Mouse (Mus musculus) kidney, postnatal 0 days (tissue): ENCODE data around the gene Nacc2. TPM values are rescaled to one million over a fixed set of nuclear protein-coding genes. Genes with fewer than 3 reads are reported as not detected.

ENCODE experiments used
- ATAC-seq: fragments of 200-750 bp; cut with Nextera tagmentation; replicated peaks from 2 replicates; pipeline ENCODE4 v1.8.0; 2017; ENCODE audit warnings: low read depth, moderate number of reproducible peaks, moderate TSS enrichment, moderate library complexity; ENCODE audit not compliant: low FRiP score
- DNase-seq: peaks from one replicate; pipeline ENCODE4 v3.0.0-alpha.2; 2016; ENCODE audit warnings: low spot score
- H3K27ac ChIP-seq: fragments of 300-500 bp; sonication (generic); 2 replicates; pipeline ENCODE4 v1.5.1; 2014; ENCODE audit warnings: mild to moderate bottlenecking
- H3K27me3 ChIP-seq: fragments of 300-500 bp; sonication (generic); 2 replicates; pipeline ENCODE4 v1.6.1; 2014; ENCODE audit warnings: low read length, mixed read lengths; ENCODE audit not compliant: insufficient read depth
- H3K36me3 ChIP-seq: fragments of 300-500 bp; sonication (generic); 2 replicates; pipeline ENCODE4 v1.6.1; 2014; ENCODE audit warnings: low read length, mixed read lengths; ENCODE audit not compliant: insufficient read depth
- H3K4me1 ChIP-seq: fragments of 300-500 bp; sonication (generic); replicated peaks from 2 replicates; pipeline ENCODE4 v1.6.1; 2014; ENCODE audit warnings: antibody characterized with exemption, low read length, mixed read lengths; ENCODE audit not compliant: insufficient read depth
- H3K4me2 ChIP-seq: fragments of 300-500 bp; sonication (generic); 2 replicates; pipeline ENCODE4 v1.6.1; 2014; ENCODE audit warnings: mild to moderate bottlenecking, low read length, moderate library complexity, mixed read lengths
- H3K4me3 ChIP-seq: fragments of 300-500 bp; sonication (generic); replicated peaks from 2 replicates; pipeline ENCODE4 v1.5.1; 2014; ENCODE audit warnings: low read depth, low read length
- H3K9ac ChIP-seq: fragments of 300-500 bp; sonication (generic); 2 replicates; pipeline ENCODE4 v1.6.1; 2014; ENCODE audit warnings: low read depth, low read length
- H3K9me3 ChIP-seq: fragments of 300-500 bp; sonication (generic); replicated peaks from 2 replicates; pipeline ENCODE4 v1.6.1; 2016; ENCODE audit warnings: low read length, inconsistent platforms, mixed read lengths
- CTCF ChIP-seq: IDR thresholded peaks from 2 replicates; pipeline ENCODE4 v1.5.1; 2016; ENCODE audit warnings: antibody characterized with exemption, low read depth, mild to moderate bottlenecking, moderate library complexity
- WGBS: fragments of 180-500 bp; shearing (Covaris S2); extraction: QIAGEN DNeasy Blood & Tissue Kit; methylation state at CpG from one replicate; pipeline ENCODE4 v1.1.7; 2014; 5-methylcytosine and 5-hydroxymethylcytosine counted together
- polyA plus RNA-seq: library from polyadenylated mRNA; unstranded; fragments of >200 nt; fragmentation: Nextera tagmentation; extraction: Ambion mirVana; gene quantifications from 2 replicates; pipeline ENCODE4 v1.2.1, GENCODE M21; 2015

Nacc2 gene
- polyA plus RNA-seq, 1 experiment from 2014 or later, result 11.3 TPM

DNA sequence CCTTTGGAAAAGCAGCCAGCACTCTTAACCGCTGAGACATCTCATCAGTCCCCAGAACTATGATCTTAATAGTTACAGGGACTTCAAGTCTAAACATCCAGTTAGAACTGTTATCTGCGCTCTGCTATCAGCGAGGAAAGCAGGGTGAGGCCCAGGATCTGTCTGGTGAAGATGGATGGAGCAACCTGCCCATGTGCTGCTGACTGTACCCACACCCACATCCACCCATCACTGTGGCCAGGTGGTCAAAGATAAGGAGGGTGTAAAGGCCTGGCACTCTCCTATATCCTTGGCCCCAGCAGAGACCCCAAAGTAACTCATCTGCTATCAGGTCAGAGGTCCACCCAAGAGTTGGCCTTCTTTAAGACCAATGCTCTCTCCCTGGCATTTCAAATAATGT is 109.3 kb downstream of the Nacc2 start:
- no peak for ATAC-seq
- 97% methylated on average over 3 of the region's 3 CpGs for WGBS
- Histone ChIP-seq H3K9ac (no peak overlapping the region), H3K4me2 (no peak overlapping the region), H3K27ac (no peak overlapping the region), H3K36me3 (peaks cover 57% of the 10 kb centered on the region), H3K27me3 (no peaks in the 10 kb centered on the region), H3K4me3 (no peak overlapping the region), H3K4me1 (no peaks in the 10 kb centered on the region; the same call in 1 of the 2 replicates), H3K9me3 (no peaks in the 10 kb centered on the region)
- no peak for DNase-seq
- TF ChIP-seq CTCF, result no peak

DNA sequence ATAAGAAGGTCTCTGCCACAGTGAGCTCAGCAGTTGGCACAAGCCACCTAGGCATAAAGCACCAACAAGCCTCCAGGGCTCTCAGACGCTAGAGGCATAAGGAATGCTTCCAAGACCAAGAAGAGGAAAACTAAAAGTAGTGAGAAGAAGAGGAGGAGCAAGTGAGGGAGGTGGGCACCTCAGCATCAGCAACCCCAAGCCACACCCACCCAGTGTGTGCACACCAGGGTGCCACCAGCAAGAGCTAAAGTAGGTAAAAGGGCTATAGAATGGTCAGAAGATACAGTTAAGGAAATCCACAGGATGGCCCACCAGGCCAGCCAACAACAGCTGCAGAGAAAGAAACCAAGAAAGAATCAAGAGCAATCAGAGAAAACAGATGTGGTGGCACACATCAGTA is 111.6 kb downstream of the Nacc2 start:
- no peak overlapping the region for H3K4me3 ChIP-seq
- H3K9ac ChIP-seq, result no peak overlapping the region
- no peaks in the 10 kb centered on the region for H3K9me3 ChIP-seq
- TF ChIP-seq CTCF, result no peak
- no peak overlapping the region for H3K27ac ChIP-seq
- H3K4me2 ChIP-seq, result no peak overlapping the region
- no peak for ATAC-seq
- no peaks in the 10 kb centered on the region for H3K27me3 ChIP-seq
- H3K36me3 ChIP-seq, result peaks cover 76% of the 10 kb centered on the region
- 62% methylated on average over 1 of the region's 1 CpGs for WGBS
- DNase-seq, result no peak
- H3K4me1 ChIP-seq, result no peaks in the 10 kb centered on the region

Other genes with a start within 250 kb of the Nacc2 start
- 9.1 and 14.2 TPM in 2 replicates for gene Camsap1, start 139.9 kb downstream of the Nacc2 start, polyA plus RNA-seq
- 77.2 and 82.3 TPM in 2 replicates for gene Ubac1, start 101.5 kb downstream of the Nacc2 start, polyA plus RNA-seq
- not detected in 2 replicates for gene Lhx3, start 85.1 kb upstream of the Nacc2 start, polyA plus RNA-seq
- gene Qsox2, start 114.3 kb upstream of the Nacc2 start, polyA plus RNA-seq, result 11.3 and 12.5 TPM in 2 replicates
- 0.04 TPM in 1 of 2 replicates, not detected in the other for gene Ccdc187, start 171.3 kb upstream of the Nacc2 start, polyA plus RNA-seq
- 21.3 and 23.1 TPM in 2 replicates for gene Gpsm1, start 192.3 kb upstream of the Nacc2 start, polyA plus RNA-seq
- gene Dnlz, start 228.9 kb upstream of the Nacc2 start, polyA plus RNA-seq, result 24.2 and 25.8 TPM in 2 replicates
- 1.1 TPM in 2 replicates for gene Card9, start 237.7 kb upstream of the Nacc2 start, polyA plus RNA-seq